Mouse (Mus musculus): ENCODE results near the gene 1190005I06Rik. TPM values are rescaled to one million over a fixed set of nuclear protein-coding genes. Genes with fewer than 3 reads are reported as not detected.
A peak's percentile ranks its signal among the peaks of the same experiment; 100 is the strongest.

Gene 1190005I06Rik
- total RNA-seq, 2 experiments from 2014 or later: 0.59 to 0.84 TPM

- no peak for DNase-seq
- intact Hi-C loops (cut with DNase I; ENCODE audit: low total_unique reads): no loop called here
Observed at GRCm38 (mm10) chr8:120630031-120630430, 17.4 kb downstream of the 1190005I06Rik start.

GRCm38 (mm10) chr8:120627298-120627697 lies 20.1 kb downstream of the 1190005I06Rik start:
- DNase-seq: no peak
- intact Hi-C loops (cut with DNase I; ENCODE audit: low total_unique reads): no loop called here

GRCm38 (mm10) chr8:120626461-120626860 lies 21.0 kb downstream of the 1190005I06Rik start:
- no peak for DNase-seq
- intact Hi-C loops (cut with DNase I; ENCODE audit: low total_unique reads): no loop called here

- no peak for DNase-seq
- intact Hi-C loops (cut with DNase I; ENCODE audit: low total_unique reads): no loop called here
Observed at GRCm38 (mm10) chr8:120623608-120624007, 23.8 kb downstream of the 1190005I06Rik start.

DNA sequence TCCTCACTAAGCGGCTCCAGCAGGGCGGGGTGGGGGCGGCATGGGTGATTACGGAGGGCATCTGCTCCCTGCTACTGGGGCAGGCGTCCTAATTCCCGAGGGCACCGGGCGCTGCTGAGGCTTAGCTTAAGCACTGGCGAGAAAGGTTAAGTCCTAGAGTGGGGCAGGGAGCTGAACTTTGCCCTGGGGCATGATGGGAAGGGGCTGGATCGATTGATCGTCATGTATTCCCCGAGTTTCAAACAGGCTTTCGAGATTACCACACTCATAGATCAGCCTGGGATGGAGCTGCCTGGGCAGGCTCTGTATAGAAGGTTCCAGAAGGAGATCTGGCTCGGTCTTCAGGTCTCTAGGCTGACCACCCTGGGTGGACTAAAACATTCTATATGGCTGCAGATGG lies 25.3 kb downstream of the 1190005I06Rik start:
- intact Hi-C loops (cut with DNase I; ENCODE audit: low total_unique reads): no loop called here
- no peak for DNase-seq

DNA sequence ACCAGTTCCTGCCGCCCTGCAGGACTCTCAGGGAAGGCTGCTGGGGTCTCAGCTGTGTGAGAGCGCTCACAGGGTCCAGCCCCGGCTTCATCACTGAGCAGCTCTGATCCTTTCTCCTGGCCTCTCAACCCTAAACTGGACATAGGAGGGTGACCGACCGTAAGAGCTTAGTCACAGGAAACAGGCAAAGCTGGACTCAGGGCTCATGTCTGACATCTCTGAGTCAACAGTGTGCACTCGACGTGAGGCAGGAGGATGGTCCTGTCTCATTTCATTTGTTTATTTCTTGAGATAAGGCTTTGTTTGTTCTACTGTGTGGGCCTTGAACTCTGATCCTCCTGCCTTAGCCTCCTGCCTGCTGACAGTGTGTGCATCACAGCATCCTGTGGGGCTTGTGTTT lies 27.0 kb downstream of the 1190005I06Rik start:
- intact Hi-C loops (cut with DNase I; ENCODE audit: low total_unique reads): no loop called here
- DNase-seq: no peak

DNA sequence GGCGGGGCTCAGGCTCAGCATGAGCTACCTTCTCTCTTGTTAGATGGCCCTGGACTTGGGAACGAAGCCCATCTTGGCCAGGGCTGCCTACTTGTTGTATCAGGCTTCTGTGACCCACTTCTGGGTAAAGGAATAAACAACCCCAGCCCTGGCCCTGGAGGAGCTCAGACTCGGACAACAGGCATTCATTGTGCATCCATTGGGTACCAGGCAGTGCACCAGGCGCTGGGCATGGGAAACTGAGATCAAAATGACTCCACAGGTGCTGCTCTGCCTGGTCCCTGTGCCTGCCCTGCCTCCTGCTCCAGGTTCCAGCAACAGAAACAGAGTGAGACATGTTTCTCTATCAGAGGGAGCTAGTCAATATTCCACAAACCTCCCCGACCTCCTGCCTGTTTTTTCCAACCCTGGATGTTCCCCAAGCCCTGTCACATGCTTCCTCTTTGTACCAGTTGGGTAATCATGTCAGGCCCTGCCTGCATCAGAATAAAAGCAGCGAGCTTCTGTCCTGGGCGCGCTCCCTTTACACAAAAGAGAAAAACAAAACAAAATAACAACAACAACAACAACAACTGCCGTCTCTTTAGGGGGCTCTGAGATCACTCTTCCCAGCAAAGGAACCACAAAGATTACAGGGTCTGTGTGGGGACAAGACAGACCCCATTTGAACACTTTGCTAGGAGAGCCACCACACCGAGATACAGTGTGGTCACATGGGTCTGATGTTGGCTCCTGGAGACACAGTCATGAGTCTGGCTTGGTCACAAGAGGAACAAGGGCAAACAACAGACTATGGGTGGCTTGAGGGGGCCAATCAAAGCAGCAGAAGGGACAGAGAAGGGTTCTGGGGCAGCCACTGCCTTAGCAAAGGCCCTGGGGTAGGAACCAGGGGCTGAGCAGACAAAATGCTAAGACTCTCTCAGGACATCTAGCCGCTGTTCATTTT lies 27.9 kb downstream of the 1190005I06Rik start:
- no peak for DNase-seq
- intact Hi-C loops (cut with DNase I; ENCODE audit: low total_unique reads): no loop called here

GRCm38 (mm10) chr8:120618110-120618509 lies 29.3 kb downstream of the 1190005I06Rik start:
- DNase-seq: peak; percentile 63
- intact Hi-C loops (cut with DNase I; ENCODE audit: low total_unique reads): no loop called here

- intact Hi-C loops (cut with DNase I; ENCODE audit: low total_unique reads): no loop called here
- DNase-seq: no peak
Observed at GRCm38 (mm10) chr8:120616663-120617626, 30.5 kb downstream of the 1190005I06Rik start.

DNA sequence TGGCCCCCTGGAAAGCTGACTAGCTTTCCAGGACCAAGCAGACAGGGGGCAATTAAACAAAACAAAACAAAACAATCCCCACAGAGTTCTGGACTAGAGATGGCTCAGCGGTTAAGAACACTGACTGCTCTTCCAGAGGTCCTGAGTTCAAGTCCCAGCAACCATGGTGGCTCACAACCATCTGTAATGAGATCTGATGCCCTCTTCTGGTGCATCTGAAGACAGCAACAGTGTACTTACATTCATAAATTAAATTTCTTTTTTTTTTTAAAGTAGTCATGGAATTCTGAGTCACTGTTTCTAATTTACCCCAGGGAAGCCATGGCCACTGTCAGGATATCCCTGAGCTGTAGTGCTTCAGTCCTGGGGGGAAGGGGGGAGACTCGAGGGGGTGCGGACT lies 32.9 kb downstream of the 1190005I06Rik start:
- intact Hi-C loops (cut with DNase I; ENCODE audit: low total_unique reads): no loop called here
- no peak for DNase-seq

- intact Hi-C loops (cut with DNase I; ENCODE audit: low total_unique reads): no loop called here
- no peak for DNase-seq
Observed at GRCm38 (mm10) chr8:120610824-120611223, 36.6 kb downstream of the 1190005I06Rik start.

GRCm38 (mm10) chr8:120607885-120608284 lies 39.5 kb downstream of the 1190005I06Rik start:
- intact Hi-C loops (cut with DNase I; ENCODE audit: low total_unique reads): no loop called here
- DNase-seq: peak; percentile 75

DNA sequence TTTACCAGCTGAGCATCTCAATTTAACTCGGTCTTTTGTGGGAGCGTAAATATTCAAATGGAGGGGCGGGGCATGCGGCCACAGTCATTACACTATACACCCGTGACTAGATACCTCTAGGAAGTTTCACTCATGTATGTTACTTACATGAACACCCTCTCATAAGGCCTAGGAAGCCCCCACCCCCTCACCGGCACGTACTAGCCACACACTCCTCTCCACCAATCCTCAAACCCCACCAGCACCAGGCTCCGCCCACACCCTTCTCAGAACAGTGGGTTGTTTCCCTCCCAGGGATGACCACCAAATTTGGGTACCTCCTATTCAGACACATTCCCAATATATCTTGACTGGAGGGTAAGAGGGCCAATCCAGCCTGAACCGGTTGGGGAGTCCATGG lies 40.0 kb downstream of the 1190005I06Rik start:
- intact Hi-C loops (cut with DNase I; ENCODE audit: low total_unique reads): no loop called here
- no peak for DNase-seq

- intact Hi-C loops (cut with DNase I; ENCODE audit: low total_unique reads): no loop called here
- DNase-seq: no peak
Observed at GRCm38 (mm10) chr8:120602672-120603071, 44.8 kb downstream of the 1190005I06Rik start.

- DNase-seq: peak; percentile 83
- intact Hi-C loops (cut with DNase I; ENCODE audit: low total_unique reads): loop anchor here (10.0 kb wide), 1 partner anchor 425 kb away; the partner anchor contains the start of gene Fam92b
Observed at GRCm38 (mm10) chr8:120599504-120599903, 47.9 kb downstream of the 1190005I06Rik start.

GRCm38 (mm10) chr8:120598579-120598978 lies 48.9 kb downstream of the 1190005I06Rik start:
- DNase-seq: peak; percentile 58
- intact Hi-C loops (cut with DNase I; ENCODE audit: low total_unique reads): loop anchor here (10.0 kb wide), 1 partner anchor 424 kb away; the partner anchor contains the start of gene Fam92b

DNA sequence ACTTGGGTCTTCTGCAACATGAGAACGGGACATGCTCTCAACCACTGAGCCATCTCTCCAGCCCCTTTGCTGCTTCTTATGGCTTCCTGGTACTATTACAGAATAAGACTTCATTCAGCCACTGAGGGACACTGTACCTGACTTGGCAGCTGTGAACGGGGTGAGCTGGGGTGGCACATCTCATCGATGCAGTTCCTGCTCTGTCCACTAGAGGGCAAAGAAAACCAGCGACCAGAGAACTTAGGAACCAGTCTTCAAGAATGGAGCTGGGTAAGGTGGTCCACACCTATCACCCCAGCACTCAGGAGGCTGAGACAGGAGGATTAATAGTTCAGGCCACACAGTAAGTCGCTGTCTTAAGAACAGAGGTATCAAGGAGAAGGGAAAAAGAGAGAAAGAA lies 51.5 kb downstream of the 1190005I06Rik start:
- DNase-seq: peak; percentile 39
- intact Hi-C loops (cut with DNase I; ENCODE audit: low total_unique reads): loop anchor here (10.0 kb wide), 1 partner anchor 421 kb away; the partner anchor contains the start of gene Fam92b

GRCm38 (mm10) chr8:120594571-120594970 lies 52.9 kb downstream of the 1190005I06Rik start:
- DNase-seq: no peak
- intact Hi-C loops (cut with DNase I; ENCODE audit: low total_unique reads): loop anchor here (10.0 kb wide), 1 partner anchor 420 kb away; the partner anchor contains the start of gene Fam92b

- intact Hi-C loops (cut with DNase I; ENCODE audit: low total_unique reads): loop anchor here (10.0 kb wide), 1 partner anchor 417 kb away; the partner anchor contains the start of gene Fam92b
- DNase-seq: no peak
Observed at GRCm38 (mm10) chr8:120591587-120592292, 55.7 kb downstream of the 1190005I06Rik start.
